Mouse (Mus musculus) liver, postnatal 0 days (tissue): ENCODE results near the gene Cubn.

Source experiments
- CTCF ChIP-seq: sonication (generic); IDR thresholded peaks from 2 replicates; pipeline ENCODE4 v1.5.1; 2016; ENCODE audit warnings: antibody characterized with exemption, low read depth
- EP300 ChIP-seq: IDR thresholded peaks from 2 replicates; pipeline ENCODE4 v1.6.1; 2016; ENCODE audit warnings: antibody characterized with exemption, low read depth, mild to moderate bottlenecking

- no peak for TF ChIP-seq CTCF
- TF ChIP-seq EP300, result no peak
Observed at GRCm38 (mm10) chr2:13335446-13335845, 156.2 kb downstream of the Cubn start.
